Mouse (Mus musculus): ENCODE measurements at regions not wholly inside any gene's neighbourhood (a gene's known extent, or its start where the extent isn't known, plus 50 kb on each side); places are given as distances from the start of the nearest gene placed in this dataset.
A peak's percentile ranks its signal among the peaks of the same experiment; 100 is the strongest.
"Not testable (repeated sequence)": the region's sequence is repeated elsewhere in the genome, so short reads cannot be mapped to it uniquely, and the experiment has no call there.

DNA sequence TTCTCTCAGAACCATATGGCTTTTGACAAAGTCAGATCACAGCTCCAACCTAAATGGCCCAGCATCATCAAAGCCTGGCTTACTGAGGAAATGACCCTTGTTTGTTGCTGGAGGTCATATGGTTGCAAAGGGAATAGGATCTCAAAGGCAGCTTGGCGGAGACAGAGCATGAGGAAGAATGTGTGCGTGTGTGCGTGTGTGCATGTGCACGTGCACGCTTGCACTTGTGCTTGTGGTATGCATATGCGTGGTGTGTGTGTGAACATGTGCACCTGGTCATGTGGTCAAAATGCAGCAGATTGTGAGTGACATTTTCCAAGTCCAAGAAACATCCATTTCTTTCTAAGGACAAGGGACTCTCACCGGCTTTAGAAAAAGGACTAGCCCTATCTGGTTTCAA lies 216.9 kb downstream of the Dact1 start:
- DNase-seq (ENCODE audit: low read depth, low spot score): no peak

DNA sequence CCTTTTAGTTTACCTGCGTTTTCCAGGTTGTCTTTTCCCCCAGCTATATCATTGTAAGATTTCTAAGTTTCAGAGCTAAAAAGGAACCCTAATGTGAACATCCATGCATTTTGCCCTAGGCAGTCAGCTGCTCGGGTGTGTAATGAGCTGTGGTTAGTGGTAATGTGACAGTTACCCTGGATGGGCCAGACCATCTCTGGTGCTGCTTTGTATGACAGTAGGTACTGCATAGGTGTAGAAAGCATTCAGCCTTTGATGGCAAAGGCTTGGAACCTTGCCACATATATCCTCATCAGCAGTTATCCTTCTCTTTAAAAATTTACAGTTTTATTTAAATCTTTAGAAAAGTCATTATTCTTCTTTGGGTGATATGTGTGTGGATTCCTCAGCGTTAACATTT lies 222.5 kb downstream of the Dact1 start:
- no peak for DNase-seq (ENCODE audit: low read depth, low spot score)

- no peak for DNase-seq (ENCODE audit: low read depth, low spot score)
Measured at GRCm38 (mm10) chr12:71532708-71533450, 223.2 kb downstream of the Dact1 start.

DNA sequence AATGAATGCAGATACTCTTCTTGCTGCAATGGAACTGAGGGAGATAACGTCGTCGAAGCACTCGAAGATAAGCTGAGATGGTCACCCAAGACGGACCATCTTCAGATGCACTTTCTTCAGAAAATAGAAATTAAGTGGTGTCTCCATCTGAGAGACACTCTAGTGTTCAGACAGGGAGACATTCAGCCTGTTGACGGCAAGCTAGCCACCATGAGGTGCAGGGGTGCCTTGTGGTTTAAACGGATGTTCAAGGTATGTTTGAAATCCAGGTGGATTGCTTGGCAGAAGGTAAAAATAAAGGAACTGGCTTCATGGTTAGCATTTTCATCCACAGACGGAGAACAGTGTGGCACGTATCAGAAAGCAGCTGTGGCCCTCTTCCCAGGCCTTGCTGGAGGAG lies 224.0 kb downstream of the Dact1 start:
- no peak for DNase-seq (ENCODE audit: low read depth, low spot score)

DNA sequence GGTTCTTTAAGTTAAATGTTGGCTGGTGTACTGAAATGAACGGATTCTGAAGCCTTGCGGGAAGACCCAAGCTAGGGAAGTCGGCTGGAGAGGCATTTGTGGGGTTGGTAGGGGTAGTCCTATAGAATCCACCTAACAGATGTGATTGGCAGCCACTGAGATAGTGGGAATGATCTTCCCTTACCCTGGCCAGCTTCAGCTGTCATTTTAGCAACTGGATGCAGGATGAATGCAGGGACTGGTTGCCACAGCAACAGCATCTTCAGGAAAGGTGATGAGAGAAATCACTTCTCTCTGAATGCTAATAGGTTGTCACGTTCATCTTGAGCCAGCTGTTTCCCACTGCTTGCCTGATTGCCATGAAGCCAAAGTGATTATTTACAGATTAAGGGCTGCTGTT lies 224.5 kb downstream of the Dact1 start:
- peak; percentile 51 for DNase-seq (ENCODE audit: low read depth, low spot score)

DNA sequence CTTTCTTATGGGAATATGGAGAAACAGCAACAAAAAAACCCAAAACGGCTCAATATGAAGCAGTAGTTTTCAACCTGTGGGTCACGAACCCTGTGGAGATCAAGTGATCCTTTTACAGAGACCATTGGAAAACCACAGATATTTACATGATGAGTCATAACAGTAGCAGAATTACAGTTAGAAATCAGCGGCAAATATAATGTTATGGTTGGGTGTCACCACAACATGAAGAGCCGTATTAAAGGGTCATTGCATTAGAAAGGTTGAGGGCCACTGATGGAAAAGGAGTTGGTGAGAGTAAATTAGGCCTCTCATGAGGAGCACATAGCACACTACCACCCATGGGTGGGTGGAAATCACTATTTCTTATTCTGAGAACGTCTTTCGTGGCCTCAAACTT lies 225.6 kb downstream of the Dact1 start:
- DNase-seq (ENCODE audit: low read depth, low spot score): no peak

GRCm38 (mm10) chr12:71535831-71536230 lies 226.1 kb downstream of the Dact1 start:
- not testable (repeated sequence) for DNase-seq (ENCODE audit: low read depth, low spot score)

DNA sequence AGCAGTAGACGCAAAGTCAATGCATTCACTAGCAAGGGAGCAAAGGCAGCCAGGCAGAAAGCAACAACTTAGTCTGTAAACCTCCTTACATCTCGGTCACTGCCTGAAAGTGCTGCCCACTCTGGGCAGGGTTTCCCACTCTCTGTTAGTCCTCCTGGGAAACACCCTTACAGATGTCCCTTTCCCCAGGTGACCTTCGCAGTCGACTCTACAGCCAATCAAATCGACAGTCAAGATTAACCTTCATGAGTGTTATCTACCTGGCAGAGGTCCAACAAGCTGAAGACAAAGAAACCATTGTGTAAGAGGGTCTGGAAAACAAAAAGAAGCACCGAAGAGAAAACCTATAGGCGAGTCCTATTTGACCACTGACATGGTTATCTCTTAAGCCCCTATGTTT lies 229.0 kb downstream of the Dact1 start:
- no peak for DNase-seq (ENCODE audit: low read depth, low spot score)

DNA sequence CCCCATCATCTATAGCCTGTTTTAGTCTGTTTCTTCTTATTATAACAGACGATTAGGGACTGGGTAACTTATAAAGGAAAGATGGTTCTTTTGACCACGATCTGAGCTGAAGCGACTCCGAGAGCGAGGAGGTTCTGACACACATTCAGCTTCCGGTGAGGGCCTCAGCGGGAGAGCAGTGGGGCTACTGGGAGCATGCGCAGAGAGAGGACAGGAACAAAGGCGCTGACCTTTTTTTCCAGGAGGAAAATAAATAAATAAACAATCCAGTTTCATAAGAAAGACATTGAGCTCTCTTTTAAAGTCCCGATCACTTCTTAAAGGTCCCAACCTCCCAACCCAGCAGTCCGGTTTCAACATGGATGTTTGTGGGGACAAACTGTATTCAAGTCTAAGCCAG lies 230.6 kb downstream of the Dact1 start:
- DNase-seq (ENCODE audit: low read depth, low spot score): no peak

- no peak for DNase-seq (ENCODE audit: low read depth, low spot score)
Measured at GRCm38 (mm10) chr12:71541961-71542360, 232.3 kb downstream of the Dact1 start.

DNA sequence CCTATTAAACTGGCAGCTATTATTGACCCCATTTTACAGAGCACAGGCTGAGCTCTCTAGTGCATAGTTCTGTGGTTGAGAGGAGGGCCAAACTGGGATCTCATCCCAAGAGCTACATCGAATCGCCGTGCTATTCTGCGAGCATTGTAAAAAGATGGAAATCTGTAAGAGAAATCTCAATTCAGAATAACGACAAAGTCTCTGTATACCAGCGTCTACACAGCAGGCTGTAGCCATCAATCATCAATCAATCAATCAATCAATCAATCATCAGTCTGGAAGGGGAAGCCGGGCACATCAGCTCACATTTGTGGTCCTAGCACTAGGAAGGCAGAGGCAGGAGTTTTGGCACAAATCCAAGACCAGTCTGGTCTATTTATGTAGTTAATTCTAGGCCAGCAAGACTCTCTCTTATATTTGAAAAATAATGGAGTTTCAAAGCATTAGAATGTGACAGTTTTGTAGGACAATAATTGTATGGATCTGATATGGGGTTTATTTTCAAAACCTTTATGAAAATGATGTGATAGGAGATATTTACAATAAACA lies 234.0 kb downstream of the Dact1 start:
- peak; percentile 56 for DNase-seq (ENCODE audit: low read depth, low spot score)

DNA sequence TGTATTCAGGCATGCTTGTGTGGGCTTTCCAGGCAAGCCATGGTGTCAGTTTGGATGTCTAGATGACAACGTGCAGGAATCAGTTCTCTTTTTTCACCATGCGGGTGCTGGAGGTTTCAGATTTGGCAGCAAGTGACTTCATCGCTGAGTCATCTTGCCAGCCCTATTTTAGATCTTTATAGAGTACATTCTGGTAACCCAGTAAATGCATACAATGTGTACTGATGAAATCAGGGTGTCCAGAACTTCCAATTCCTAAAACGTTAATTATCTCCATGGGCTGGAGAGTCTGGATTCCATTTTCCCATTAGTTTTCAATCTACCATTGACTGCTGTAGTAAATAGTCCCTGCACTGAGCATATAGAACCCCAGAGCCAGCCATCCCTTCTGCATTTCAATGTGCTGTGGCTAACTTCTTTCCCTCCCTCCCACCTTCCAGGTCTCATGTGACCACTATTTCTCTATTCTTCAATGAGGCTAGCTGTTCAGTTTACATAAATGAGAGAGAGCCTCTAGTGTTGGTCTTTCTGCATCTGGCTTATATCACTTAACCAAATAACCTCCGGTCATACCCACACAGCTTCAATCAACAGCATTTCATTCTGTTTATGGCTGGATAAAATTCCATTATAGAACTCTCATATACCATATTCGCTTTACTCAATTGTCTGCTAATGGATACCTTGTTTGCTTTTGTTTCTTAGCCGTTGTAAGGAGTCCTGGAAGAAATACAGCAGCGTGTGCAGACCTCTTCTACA lies 234.9 kb downstream of the Dact1 start:
- DNase-seq (ENCODE audit: low read depth, low spot score): peak; percentile 90

GRCm38 (mm10) chr12:71546523-71547265 lies 237.0 kb downstream of the Dact1 start:
- DNase-seq (ENCODE audit: low read depth, low spot score): peak; percentile 84

DNA sequence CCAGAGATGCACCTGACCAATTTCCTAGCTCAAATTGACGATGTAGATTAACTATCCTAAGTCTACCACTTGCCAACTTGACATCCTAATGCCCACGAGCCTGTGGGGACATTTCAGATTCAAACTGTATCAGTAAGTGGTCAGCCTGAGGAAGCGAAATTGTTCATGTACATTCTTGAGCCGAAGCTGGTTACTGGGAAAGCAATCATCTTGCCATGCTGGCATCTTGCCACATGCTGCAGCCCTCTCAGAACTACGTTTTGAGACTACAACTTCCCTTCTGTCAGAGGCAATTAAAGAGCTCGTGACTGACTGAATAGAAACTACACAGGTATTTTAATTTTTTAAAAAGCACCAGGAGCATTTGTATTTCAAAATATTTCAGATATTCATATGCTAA lies 239.7 kb downstream of the Dact1 start:
- peak; percentile 32 for DNase-seq (ENCODE audit: low read depth, low spot score)

DNA sequence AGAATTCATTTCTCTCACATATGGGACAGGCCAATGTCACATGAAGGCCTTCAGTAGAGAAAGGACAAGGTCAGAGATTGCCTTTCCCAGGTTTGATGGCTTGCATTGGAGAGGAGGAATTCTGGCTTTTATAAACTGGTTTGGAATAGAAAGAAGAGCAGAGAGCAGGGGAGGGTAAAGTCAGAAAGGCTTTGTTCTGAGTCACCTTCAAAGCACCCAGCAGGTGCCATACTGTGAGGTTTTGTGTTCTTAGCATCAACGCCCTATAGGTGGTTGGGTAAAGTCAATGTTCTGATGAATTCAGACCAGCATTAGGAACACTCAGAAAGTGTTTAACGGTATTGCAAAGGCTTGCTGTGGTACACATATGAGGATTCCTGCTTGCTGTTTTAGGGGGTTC lies 244.5 kb downstream of the Dact1 start:
- DNase-seq (ENCODE audit: low read depth, low spot score): no peak

DNA sequence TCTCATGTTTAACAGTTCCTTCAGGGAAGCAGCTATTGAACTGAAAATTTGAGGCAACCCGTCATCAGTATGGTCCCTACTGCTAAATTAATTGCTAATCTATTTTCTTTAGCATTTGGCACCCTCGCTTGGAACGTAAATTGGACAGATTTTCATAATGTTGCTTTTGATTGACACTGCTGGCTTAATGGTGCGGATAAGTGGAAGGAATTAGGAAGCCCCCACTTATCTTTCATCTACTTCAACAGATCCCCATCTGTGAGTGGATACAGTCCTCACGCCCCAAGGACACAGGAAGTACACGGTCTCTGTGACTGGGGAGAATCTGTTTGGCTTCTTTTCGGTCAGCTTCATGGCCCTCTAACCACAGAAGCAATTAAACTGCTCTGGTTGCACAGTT lies 251.6 kb downstream of the Dact1 start:
- no peak for DNase-seq (ENCODE audit: low read depth, low spot score)

DNA sequence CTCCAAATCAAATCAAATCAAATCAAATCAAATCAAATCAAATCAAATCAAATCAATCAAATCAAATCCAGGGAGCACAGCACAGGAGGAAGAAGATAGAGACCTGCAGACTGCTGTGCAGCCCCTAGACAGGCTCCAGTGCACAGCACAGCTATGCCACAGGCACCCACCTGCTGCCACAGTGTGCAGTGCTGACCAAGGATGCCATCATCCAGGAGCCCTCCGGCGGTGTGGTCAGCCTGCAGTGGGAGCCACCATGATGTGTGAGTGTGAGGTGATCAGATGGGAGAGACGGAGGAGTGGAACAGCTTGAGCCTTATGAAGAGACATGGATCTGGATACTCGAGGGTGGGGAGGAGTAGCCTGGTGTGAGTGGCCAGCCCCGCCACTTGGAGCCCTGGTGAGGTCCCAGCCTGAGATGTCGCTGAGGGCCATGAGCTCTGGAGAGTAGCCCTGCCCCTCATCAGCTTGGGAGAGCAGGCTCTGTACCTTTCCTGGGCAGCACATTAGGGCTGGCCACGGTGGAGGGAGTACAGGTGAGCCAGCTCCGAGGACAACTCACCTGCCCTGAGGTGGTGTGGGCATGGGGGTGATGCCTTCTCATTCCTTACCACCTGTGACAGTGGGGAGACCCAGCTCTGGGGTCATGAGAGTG lies 252.4 kb downstream of the Dact1 start:
- no peak for DNase-seq (ENCODE audit: low read depth, low spot score)

DNA sequence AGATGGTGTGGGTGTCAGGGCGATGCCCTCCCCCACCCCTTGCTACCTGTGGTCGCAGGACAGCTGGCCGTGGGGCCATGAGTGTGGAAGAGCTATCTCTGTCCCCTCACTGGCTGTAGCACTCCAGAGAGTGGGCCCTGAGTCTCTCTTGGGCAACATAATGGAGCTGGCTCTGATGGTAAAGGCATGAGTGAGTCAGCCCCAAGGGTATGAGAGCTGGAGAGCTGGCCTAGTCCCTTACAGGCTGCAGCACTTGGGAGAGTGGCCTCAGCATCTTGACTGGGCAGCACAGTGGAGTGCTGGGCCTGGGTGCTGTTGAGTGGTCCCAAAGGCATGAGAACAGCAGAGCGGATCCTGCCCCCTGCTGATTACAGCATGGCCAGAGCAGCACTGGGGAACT lies 253.5 kb downstream of the Dact1 start:
- DNase-seq (ENCODE audit: low read depth, low spot score): no peak

GRCm38 (mm10) chr12:71566371-71566770 lies 256.7 kb downstream of the Dact1 start:
- DNase-seq (ENCODE audit: low read depth, low spot score): no peak

GRCm38 (mm10) chr12:71568251-71568650 lies 258.6 kb downstream of the Dact1 start:
- DNase-seq (ENCODE audit: low read depth, low spot score): no peak

DNA sequence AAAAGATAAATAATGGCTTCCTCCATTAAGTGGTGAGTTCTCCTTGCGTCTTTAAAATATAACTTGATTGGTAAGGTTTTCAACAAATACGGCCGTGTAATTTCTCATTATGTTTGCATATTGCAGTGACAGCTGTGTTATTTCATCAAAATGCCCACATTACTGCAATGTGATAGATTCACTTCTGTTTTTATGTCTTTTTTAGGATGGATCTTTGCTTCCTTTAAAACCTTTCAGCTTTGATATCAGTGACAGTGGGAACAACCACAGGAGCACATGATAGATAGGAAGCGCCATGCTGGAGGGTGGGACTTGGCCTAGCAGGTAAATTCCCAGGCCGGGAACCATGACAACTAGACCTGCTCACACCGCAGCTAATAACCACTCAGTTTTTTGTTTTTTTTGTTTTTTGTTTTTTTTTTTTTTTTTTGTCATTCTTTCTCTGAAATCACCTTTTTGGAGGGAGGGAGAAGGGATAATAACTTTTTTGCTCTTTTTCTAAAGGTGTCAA lies 259.3 kb downstream of the Dact1 start:
- DNase-seq (ENCODE audit: low read depth, low spot score): no peak

DNA sequence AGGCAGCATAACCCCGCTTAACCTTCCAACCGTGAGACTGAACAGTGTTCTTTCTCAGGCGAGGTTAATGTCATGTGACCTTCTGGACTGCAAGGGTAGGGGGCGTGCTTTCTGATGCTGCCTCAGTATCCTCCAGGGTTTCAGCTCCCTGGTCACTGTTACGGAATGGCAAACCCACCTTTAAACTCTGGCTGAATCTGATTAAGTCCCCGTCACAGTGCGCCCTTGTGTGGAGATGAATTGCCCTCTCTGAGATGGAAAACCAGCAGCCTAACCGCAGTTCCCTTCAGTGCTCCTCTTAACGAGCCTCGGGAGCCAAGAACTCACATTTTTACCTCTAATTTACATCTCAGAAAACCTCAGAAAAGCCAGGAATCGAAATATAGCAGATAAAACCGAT lies 260.0 kb downstream of the Dact1 start:
- no peak for DNase-seq (ENCODE audit: low read depth, low spot score)

All from brain, adult 2 months (tissue).